Mouse (Mus musculus) C2C12 (cell line): ENCODE data around the gene Klhl36. TPM values are rescaled to one million over a fixed set of nuclear protein-coding genes. Genes with fewer than 3 reads are reported as not detected.

Source experiments
- H3K27me3 ChIP-seq: one replicate; pipeline ENCODE4 v1.6.1; 2011; ENCODE audit not compliant: control insufficient read depth, insufficient read depth, insufficient read length
- H3K36me3 ChIP-seq: one replicate; pipeline ENCODE4 v1.6.1; 2011; ENCODE audit not compliant: control insufficient read depth, insufficient read depth
- H3K4me3 ChIP-seq: one replicate; pipeline ENCODE4 v1.5.1; 2011; ENCODE audit warnings: mild to moderate bottlenecking, control low read depth; ENCODE audit not compliant: poor library complexity, insufficient read depth, severe bottlenecking
- H3K79me2 ChIP-seq: one replicate; pipeline ENCODE4 v1.6.1; 2011; ENCODE audit not compliant: control insufficient read depth, insufficient read depth
- H3K79me3 ChIP-seq: one replicate; pipeline ENCODE4 v1.6.1; 2011; ENCODE audit warnings: low read depth, control low read depth
- H3ac ChIP-seq: one replicate; pipeline ENCODE3; 2011; ENCODE audit warnings: low read depth; ENCODE audit not compliant: control insufficient read depth, insufficient read length
- CEBPB ChIP-seq: IDR thresholded peaks from one replicate; pipeline ENCODE4 v1.6.1; 2011; ENCODE audit warnings: low read depth, mild to moderate bottlenecking, control low read depth, moderate library complexity
- CTCF ChIP-seq: IDR thresholded peaks from one replicate; pipeline ENCODE4 v1.5.1; 2011; ENCODE audit not compliant: control insufficient read depth, insufficient read depth, insufficient read length
- FOSL1 ChIP-seq: IDR thresholded peaks from one replicate; pipeline ENCODE4 v1.8.0; 2011; ENCODE audit warnings: mild to moderate bottlenecking, low read length; ENCODE audit not compliant: poor library complexity, insufficient read depth, severe bottlenecking
- MAX ChIP-seq: IDR thresholded peaks from one replicate; pipeline ENCODE4 v1.6.1; 2011; ENCODE audit warnings: mild to moderate bottlenecking, control low read depth
- MYOD1 ChIP-seq: IDR thresholded peaks from one replicate; pipeline ENCODE4 v1.6.1; 2011; ENCODE audit warnings: low read depth; ENCODE audit not compliant: control insufficient read depth, insufficient read length
- MYOG ChIP-seq: IDR thresholded peaks from one replicate; pipeline ENCODE4 v1.6.1; 2011; ENCODE audit not compliant: control insufficient read depth, insufficient read length; ENCODE audit errors: extremely low read depth
- USF1 ChIP-seq: IDR thresholded peaks from one replicate; pipeline ENCODE4 v1.6.1; 2011; ENCODE audit warnings: low read depth, mild to moderate bottlenecking, control low read depth, moderate library complexity
- polyA plus RNA-seq: library from polyadenylated mRNA; unstranded; fragments of >200 nt; fragmentation: generic; extraction: Trizol; gene quantifications from one replicate; pipeline ENCODE4 v1.2.1, GENCODE M21; 2012; ENCODE audit warnings: missing spikeins

Gene Klhl36
- polyA plus RNA-seq, 1 experiment = 2.7 TPM

GRCm38 (mm10) chr8:119827721-119828153 is 34.3 kb upstream of the Klhl36 start:
- Histone ChIP-seq H3K27me3 (no peaks in the 10 kb centered on the region), H3K79me2 (peaks cover 42% of the 10 kb centered on the region), H3ac (no peak overlapping the region), H3K79me3 (peaks cover 12% of the 10 kb centered on the region), H3K4me3 (no peak overlapping the region), H3K36me3 (no peaks in the 10 kb centered on the region)
- no peak for TF ChIP-seq CTCF
- no peak for TF ChIP-seq MYOD1
- TF ChIP-seq USF1 = no peak
- TF ChIP-seq CEBPB = no peak
- no peak for TF ChIP-seq MAX
- no peak for TF ChIP-seq FOSL1
- TF ChIP-seq MYOG = no peak

- Histone ChIP-seq H3K27me3 (no peaks in the 10 kb centered on the region), H3ac (no peak overlapping the region), H3K79me2 (peaks cover 45% of the 10 kb centered on the region), H3K4me3 (no peak overlapping the region), H3K36me3 (no peaks in the 10 kb centered on the region), H3K79me3 (peaks cover 15% of the 10 kb centered on the region)
- TF ChIP-seq CEBPB (no peak), USF1 (no peak), MYOG (no peak), MYOD1 (no peak), FOSL1 (no peak), MAX (no peak), CTCF (no peak)
Observed at GRCm38 (mm10) chr8:119829015-119829414, 33.1 kb upstream of the Klhl36 start.

GRCm38 (mm10) chr8:119829420-119829819 is 32.6 kb upstream of the Klhl36 start:
- Histone ChIP-seq H3K79me3 (peaks cover 17% of the 10 kb centered on the region), H3K36me3 (no peaks in the 10 kb centered on the region), H3ac (no peak overlapping the region), H3K4me3 (no peak overlapping the region), H3K27me3 (no peaks in the 10 kb centered on the region), H3K79me2 (peaks cover 45% of the 10 kb centered on the region)
- TF ChIP-seq MYOD1 = no peak
- no peak for TF ChIP-seq USF1
- TF ChIP-seq CTCF = no peak
- TF ChIP-seq MYOG = no peak
- TF ChIP-seq MAX = no peak
- no peak for TF ChIP-seq FOSL1
- TF ChIP-seq CEBPB = no peak

GRCm38 (mm10) chr8:119829870-119830580 is 32.0 kb upstream of the Klhl36 start:
- H3K4me3 ChIP-seq = no peak overlapping the region
- H3K36me3 ChIP-seq = no peaks in the 10 kb centered on the region
- H3K79me2 ChIP-seq = peaks cover 45% of the 10 kb centered on the region
- no peak for TF ChIP-seq MYOG
- no peak for TF ChIP-seq USF1
- no peak for TF ChIP-seq MYOD1
- no peak for TF ChIP-seq CEBPB
- TF ChIP-seq FOSL1 = no peak
- TF ChIP-seq MAX = no peak
- TF ChIP-seq CTCF = no peak
- H3ac ChIP-seq = no peak overlapping the region
- H3K79me3 ChIP-seq = peaks cover 19% of the 10 kb centered on the region
- H3K27me3 ChIP-seq = no peaks in the 10 kb centered on the region

GRCm38 (mm10) chr8:119830589-119830988 is 31.5 kb upstream of the Klhl36 start:
- Histone ChIP-seq H3K36me3 (no peaks in the 10 kb centered on the region), H3ac (no peak overlapping the region), H3K4me3 (no peak overlapping the region), H3K27me3 (no peaks in the 10 kb centered on the region), H3K79me3 (peaks cover 20% of the 10 kb centered on the region), H3K79me2 (peaks cover 45% of the 10 kb centered on the region)
- no peak for TF ChIP-seq CTCF
- TF ChIP-seq MYOG = no peak
- no peak for TF ChIP-seq USF1
- no peak for TF ChIP-seq MYOD1
- TF ChIP-seq FOSL1 = no peak

- H3K4me3 ChIP-seq = no peak overlapping the region
- peaks cover 21% of the 10 kb centered on the region for H3K79me3 ChIP-seq
- peaks cover 48% of the 10 kb centered on the region for H3K79me2 ChIP-seq
- no peaks in the 10 kb centered on the region for H3K27me3 ChIP-seq
- H3ac ChIP-seq = no peak overlapping the region
- no peak for TF ChIP-seq USF1
- no peak for TF ChIP-seq CEBPB
- TF ChIP-seq MYOG = no peak
- no peak for TF ChIP-seq MAX
- TF ChIP-seq MYOD1 = no peak
- no peak for TF ChIP-seq FOSL1
- TF ChIP-seq CTCF = no peak
- H3K36me3 ChIP-seq = no peaks in the 10 kb centered on the region
Observed at GRCm38 (mm10) chr8:119831336-119831995, 30.6 kb upstream of the Klhl36 start.
